Mouse (Mus musculus): Measurements from ENCODE around the gene 4930572O03Rik.
"Not testable (repeated sequence)": the region's sequence is repeated elsewhere in the genome, so short reads cannot be mapped to it uniquely, and the experiment has no call there.

The 4930572O03Rik gene

DNA sequence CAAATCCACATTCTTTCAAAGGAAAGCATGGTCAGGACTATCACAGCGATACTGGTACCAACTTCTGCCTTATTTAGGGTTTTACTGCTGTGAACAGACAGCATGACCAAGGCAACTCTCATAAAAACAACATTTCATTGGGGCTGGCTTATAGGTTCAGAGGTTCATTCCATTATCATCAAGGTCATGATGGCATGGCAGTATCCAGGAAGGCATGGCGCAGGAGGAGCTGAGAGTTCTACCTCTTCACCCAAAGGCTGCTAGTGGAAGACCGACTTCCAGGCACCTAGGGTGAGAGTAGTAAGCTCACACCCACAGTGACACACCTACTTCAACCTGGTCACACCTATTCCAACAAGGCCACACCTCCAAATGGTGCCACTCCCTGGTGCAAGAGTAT, 40.7 kb downstream of the 4930572O03Rik start:
- not testable (repeated sequence) for DNase-seq

DNA sequence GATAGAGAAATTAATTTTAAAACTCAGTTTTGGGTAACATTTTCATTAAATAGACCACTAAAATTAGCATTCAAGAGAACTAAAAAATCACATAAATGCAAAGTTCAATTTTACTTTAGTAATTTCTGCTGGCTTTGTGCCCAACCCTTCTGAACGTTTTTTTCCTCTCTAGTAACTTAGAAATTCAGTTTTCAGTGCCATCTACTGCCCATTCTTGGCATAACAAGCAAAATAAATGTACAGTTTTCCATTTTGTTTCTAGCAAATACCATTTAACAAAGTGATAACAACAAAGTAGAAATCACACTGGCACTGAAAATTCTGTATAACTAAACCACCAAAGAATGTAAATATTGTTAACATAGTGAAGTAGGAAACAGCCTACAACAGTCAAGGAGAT, 46.2 kb downstream of the 4930572O03Rik start:
- not testable (repeated sequence) for DNase-seq

DNA sequence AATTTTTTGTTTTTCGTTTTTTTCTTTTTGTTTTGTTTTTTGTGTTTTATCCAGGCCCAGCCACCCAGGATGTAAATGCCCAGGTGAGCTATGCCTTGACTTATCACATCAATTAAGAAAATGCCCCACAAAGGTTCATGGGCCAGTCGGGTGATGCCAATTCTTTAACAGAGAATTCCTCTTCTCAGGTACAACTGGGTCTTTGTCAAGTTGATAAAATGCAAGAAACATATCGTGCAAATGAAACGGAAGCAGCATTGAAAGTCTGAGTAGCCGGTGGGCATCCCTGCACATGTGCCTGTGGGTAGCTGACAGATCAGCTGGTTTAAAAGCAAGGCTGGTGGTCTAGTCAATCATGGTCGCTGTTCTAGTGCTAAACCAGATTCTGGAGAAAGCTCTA, 50.2 kb downstream of the 4930572O03Rik start:
- not testable (repeated sequence) for DNase-seq

DNA sequence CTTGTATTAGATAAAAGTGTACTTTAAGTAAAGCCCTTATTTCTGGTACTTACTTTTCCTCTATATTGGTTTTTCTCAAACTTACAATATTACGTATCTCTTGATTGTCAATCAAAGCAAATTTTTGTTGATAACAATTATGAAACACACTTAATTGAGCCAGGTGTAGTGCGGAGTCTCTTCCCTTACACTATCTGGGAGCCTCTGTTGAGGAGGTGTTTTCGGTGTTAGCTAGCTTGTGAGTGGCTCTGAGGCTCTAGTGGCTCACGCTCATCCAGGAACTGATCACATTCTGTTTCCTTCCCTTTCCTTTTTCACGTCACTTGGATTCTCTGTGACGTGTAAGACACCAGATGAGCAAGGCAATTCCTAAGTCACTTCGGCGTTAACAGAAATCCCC, 53.3 kb downstream of the 4930572O03Rik start:
- not testable (repeated sequence) for DNase-seq

DNA sequence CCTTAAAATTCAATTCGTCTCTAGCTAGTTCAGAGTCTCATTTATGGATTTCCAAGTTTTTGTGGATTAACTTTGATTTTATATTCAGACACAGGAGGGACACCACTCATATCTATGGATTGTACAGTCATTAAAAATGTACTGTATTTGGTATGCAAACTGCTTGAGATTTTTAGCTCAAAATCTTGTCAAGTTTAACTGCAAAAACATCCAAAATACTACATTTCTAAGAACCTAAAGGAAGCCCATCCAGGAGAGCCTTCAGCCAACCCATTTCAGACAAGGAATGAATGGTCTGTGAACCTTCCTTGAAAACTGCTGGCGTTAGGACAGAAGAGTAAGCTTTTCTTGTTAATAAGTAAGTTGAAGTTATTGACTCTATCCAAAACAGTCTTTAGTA, 53.9 kb downstream of the 4930572O03Rik start:
- not testable (repeated sequence) for DNase-seq

DNA sequence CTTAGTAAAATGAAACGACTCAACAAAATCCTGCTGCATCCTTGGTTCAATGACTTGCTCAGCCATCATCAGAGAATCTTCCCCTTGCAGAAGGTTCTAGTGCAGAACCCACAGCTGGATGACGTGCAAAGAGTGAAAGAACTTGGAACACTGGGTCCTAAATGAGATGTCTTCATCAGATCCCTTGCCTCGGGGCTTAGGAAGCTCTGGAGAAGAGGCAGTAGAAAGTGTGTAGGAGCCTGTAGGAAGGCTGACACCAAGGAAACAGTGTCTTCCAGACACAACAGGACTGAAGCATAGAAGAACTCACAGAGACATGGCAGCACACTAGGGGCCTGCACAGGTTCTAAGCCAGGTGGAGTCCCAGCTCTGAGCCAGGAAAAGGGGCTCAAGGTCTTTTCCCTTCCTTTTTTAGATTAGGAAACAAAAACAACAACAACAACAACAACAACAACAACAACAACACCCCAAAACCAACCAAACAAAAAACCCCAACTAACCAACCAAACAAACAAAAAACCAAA, 54.4 kb downstream of the 4930572O03Rik start:
- not testable (repeated sequence) for DNase-seq

Data from right cerebral cortex, adult 18-20 months (tissue).